Mouse (Mus musculus) E14TG2a.4 (cell line): ENCODE measurements around the gene Ercc5.

Experiments
- CTCF ChIP-seq: conservative IDR thresholded peaks from 2 replicates; pipeline ENCODE4 v1.5.1; 2014; ENCODE audit warnings: low read length
- NANOG ChIP-seq: IDR thresholded peaks from 2 replicates; pipeline ENCODE4 v1.6.1; 2014; ENCODE audit warnings: borderline replicate concordance, low read length, mixed read lengths

GRCm38 (mm10) chr1:44102939-44103338, 44.6 kb upstream of the Ercc5 start:
- TF ChIP-seq NANOG (no peak), CTCF (no peak)
